Mouse (Mus musculus) stomach, embryonic 14.5 days (tissue): ENCODE measurements around the gene Znrf4. TPM values are rescaled to one million over a fixed set of nuclear protein-coding genes. Genes with fewer than 3 reads are reported as not detected.

ENCODE experiments used
- ATAC-seq: fragments of 200-750 bp; cut with Nextera tagmentation; 2 replicates; pipeline ENCODE4 v1.8.0; 2017; ENCODE audit warnings: low read depth, moderate TSS enrichment; ENCODE audit not compliant: insufficient number of reproducible peaks, insufficient read depth, low FRiP score
- H3K27ac ChIP-seq: fragments of 300-500 bp; sonication (generic); 2 replicates; pipeline ENCODE4 v1.5.1; 2014; ENCODE audit warnings: mild to moderate bottlenecking, low read length, moderate library complexity, mixed read lengths
- H3K27me3 ChIP-seq: fragments of 300-500 bp; sonication (generic); 2 replicates; pipeline ENCODE4 v1.6.1; 2014; ENCODE audit warnings: low read length, control low read depth, mixed read lengths; ENCODE audit not compliant: control insufficient read depth, insufficient read depth
- H3K36me3 ChIP-seq: fragments of 300-500 bp; sonication (generic); 2 replicates; pipeline ENCODE4 v1.6.1; 2014; ENCODE audit warnings: mild to moderate bottlenecking, control low read depth, low read length, moderate library complexity, mixed read lengths; ENCODE audit not compliant: control insufficient read depth, insufficient read depth
- H3K4me1 ChIP-seq: fragments of 300-500 bp; sonication (generic); 2 replicates; pipeline ENCODE4 v1.6.1; 2014; ENCODE audit warnings: low read length, control low read depth, mixed read lengths; ENCODE audit not compliant: control insufficient read depth, insufficient read depth
- H3K4me2 ChIP-seq: fragments of 300-500 bp; sonication (generic); replicated peaks from 2 replicates; pipeline ENCODE4 v1.6.1; 2014; ENCODE audit warnings: low read depth, low read length, control low read depth
- H3K4me3 ChIP-seq: fragments of 300-500 bp; sonication (generic); 2 replicates; pipeline ENCODE4 v1.5.1; 2014; ENCODE audit warnings: low read depth, low read length, control low read depth
- H3K9ac ChIP-seq: fragments of 300-500 bp; sonication (generic); replicated peaks from 2 replicates; pipeline ENCODE4 v1.6.1; 2014; ENCODE audit warnings: low read depth, mild to moderate bottlenecking, control low read depth, low read length, moderate library complexity, mixed read lengths
- H3K9me3 ChIP-seq: fragments of 300-500 bp; sonication (generic); 2 replicates; pipeline ENCODE4 v1.6.1; 2016; ENCODE audit warnings: low read depth, low read length, control low read depth; ENCODE audit not compliant: control insufficient read depth
- WGBS: fragments of 180-500 bp; shearing (Covaris S2); extraction: QIAGEN DNeasy Blood & Tissue Kit; methylation state at CpG from one replicate; pipeline ENCODE4 v1.1.7; 2014; 5-methylcytosine and 5-hydroxymethylcytosine counted together
- polyA plus RNA-seq: library from polyadenylated mRNA; unstranded; fragments of >200 nt; fragmentation: Nextera tagmentation; extraction: Ambion mirVana; gene quantifications from 2 replicates; pipeline ENCODE4 v1.2.1, GENCODE M21; 2014

Gene Znrf4
- polyA plus RNA-seq, 1 experiment from 2014 or later = not detected

DNA sequence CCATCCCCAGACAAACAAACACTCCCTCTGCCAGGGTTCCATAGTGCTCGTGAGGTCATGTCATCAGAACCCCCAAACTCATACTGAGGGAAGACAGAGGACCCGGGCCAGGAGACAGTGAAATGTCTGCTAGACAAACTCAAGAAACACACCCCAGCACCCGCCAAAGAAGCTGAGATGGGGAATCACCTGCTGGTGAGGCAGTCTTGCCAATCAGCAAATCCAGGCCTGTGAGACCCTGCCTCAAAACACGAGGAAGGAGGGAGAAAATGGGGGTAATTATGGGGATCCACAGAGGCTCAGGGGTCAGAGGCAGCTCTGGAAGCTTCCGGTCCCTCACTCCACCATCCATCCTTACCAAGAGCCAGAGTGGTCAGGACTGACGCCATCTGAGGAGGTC is 45.5 kb downstream of the Znrf4 start:
- H3K4me3 ChIP-seq = no peak overlapping the region
- no peak overlapping the region for H3K27ac ChIP-seq
- H3K9ac ChIP-seq = no peak overlapping the region
- H3K4me1 ChIP-seq = peaks cover 51% of the 10 kb centered on the region
- no peak for ATAC-seq
- H3K9me3 ChIP-seq = no peaks in the 10 kb centered on the region
- H3K27me3 ChIP-seq = no peaks in the 10 kb centered on the region
- 65% methylated on average over 6 of the region's 6 CpGs for WGBS
- no peaks in the 10 kb centered on the region for H3K36me3 ChIP-seq
- H3K4me2 ChIP-seq = no peak overlapping the region

DNA sequence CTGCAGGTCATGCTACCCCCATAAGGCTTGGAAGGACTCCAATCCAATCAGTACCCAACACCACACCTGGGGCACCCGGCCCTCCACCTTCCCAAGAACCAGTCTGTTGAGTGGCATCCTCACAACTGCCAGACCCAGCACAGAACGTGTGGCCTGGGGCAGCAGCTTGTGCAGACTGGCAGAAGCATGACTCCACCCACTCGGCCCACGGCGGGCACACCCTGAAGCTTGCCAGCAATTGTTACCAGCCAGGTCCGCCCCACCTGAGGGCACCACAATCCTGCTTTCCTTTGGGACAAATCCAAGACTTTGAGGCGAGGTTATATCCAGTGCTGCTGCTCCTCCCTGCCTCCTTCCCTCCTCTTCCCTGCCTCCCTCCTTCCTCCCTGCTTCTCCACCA is 47.4 kb downstream of the Znrf4 start:
- H3K4me2 ChIP-seq = no peak overlapping the region
- peaks cover 48% of the 10 kb centered on the region for H3K4me1 ChIP-seq
- 79% methylated on average over 7 of the region's 7 CpGs for WGBS
- no peak for ATAC-seq
- H3K27me3 ChIP-seq = no peaks in the 10 kb centered on the region
- H3K9me3 ChIP-seq = no peaks in the 10 kb centered on the region
- no peaks in the 10 kb centered on the region for H3K36me3 ChIP-seq
- H3K4me3 ChIP-seq = no peak overlapping the region
- no peak overlapping the region for H3K9ac ChIP-seq
- H3K27ac ChIP-seq = no peak overlapping the region

DNA sequence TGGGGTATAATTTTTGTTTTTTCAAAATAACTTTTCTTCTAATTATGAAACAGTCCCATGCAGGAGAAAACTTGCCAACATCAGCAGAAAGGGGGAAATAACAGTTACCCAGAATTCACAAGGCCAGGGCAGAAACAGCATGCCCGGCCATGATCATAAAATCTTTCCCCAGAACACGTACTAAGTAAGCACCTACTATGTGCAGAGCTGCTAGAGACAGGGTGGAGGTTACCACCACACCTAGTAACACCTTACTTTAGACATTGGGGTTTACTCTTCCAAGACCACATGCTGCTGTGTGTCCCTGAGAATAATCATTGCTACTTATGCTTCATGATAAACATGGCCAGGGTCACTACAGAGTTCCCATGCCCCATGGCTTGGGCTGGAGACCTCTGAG is 47.9 kb downstream of the Znrf4 start:
- Histone ChIP-seq H3K36me3 (no peaks in the 10 kb centered on the region), H3K27ac (no peak overlapping the region), H3K9me3 (no peaks in the 10 kb centered on the region), H3K4me1 (peaks cover 48% of the 10 kb centered on the region), H3K4me2 (no peak overlapping the region), H3K27me3 (no peaks in the 10 kb centered on the region), H3K9ac (no peak overlapping the region), H3K4me3 (no peak overlapping the region)
- no peak for ATAC-seq
- 90% methylated on average over 2 of the region's 2 CpGs for WGBS

DNA sequence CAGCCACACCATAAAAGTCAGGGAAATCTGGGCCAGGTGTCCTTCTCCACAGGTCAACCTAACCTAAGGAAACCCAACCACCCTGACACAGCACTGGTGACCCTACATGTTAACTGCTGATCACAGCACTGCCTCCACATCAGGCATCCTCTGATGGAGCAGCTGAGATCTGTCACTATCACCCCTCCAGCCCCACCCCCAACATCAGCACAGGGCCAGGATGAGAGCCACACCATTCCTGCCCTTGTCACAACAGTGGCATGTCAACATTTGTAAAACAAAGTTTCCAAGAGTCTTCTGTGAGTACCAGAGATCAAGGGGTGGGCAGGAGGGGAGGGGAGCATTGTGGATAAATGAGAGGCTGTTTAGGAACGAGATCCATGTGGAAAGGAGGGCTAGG is 48.7 kb downstream of the Znrf4 start:
- ATAC-seq = no peak
- Histone ChIP-seq H3K4me1 (peaks cover 47% of the 10 kb centered on the region), H3K36me3 (no peaks in the 10 kb centered on the region; the same call in 1 of the 2 replicates), H3K4me2 (peak overlapping the region; percentile 83), H3K27me3 (no peaks in the 10 kb centered on the region), H3K9ac (peak overlapping the region; percentile 28; the same call in 1 of the 2 replicates), H3K4me3 (peak overlapping the region; percentile 58; the same call in 1 of the 2 replicates), H3K9me3 (no peaks in the 10 kb centered on the region), H3K27ac (peak overlapping the region; percentile 93)
- 20% methylated on average over 1 of the region's 1 CpGs for WGBS

DNA sequence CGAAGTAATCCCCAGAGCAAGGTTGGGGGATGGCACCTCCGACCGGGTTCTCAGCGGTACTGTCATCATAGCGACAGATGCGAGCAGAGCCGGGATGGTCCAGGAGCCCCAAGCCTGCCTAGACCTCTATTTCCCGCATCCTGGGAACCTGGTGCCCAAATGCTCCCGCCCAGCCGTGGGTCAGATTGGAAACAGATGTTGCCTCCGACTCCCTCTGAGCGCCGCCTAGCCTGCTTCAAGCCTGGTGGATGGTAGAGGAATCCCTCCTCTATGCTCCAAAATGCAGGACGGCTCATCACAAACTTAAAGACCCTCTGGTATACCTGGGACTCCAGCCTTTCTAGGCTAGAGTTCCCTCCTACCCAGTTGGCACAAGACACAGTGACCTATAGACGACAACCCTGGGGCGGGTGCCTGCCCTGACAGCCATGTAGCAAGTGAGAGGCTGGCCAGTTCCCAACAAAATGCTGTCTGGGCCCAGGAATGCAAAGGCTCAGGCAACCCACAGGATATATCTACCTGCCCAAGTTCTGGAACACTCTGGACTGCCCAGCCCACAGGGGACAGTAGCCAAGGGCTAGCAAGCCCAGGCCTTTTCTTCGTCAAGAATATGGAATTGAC is 49.3 kb downstream of the Znrf4 start:
- peaks cover 42% of the 10 kb centered on the region for H3K4me1 ChIP-seq
- H3K9ac ChIP-seq = peak overlapping the region; percentile 33; the same call in 1 of the 2 replicates
- WGBS = 3% methylated on average over 17 of the region's 17 CpGs
- H3K4me3 ChIP-seq = peak overlapping the region; percentile 58
- H3K27ac ChIP-seq = peak overlapping the region; percentile 93
- ATAC-seq = no peak
- H3K9me3 ChIP-seq = no peaks in the 10 kb centered on the region
- H3K4me2 ChIP-seq = peak overlapping the region; percentile 83
- H3K36me3 ChIP-seq = peaks cover 3% of the 10 kb centered on the region; the same call in 1 of the 2 replicates
- no peaks in the 10 kb centered on the region for H3K27me3 ChIP-seq

DNA sequence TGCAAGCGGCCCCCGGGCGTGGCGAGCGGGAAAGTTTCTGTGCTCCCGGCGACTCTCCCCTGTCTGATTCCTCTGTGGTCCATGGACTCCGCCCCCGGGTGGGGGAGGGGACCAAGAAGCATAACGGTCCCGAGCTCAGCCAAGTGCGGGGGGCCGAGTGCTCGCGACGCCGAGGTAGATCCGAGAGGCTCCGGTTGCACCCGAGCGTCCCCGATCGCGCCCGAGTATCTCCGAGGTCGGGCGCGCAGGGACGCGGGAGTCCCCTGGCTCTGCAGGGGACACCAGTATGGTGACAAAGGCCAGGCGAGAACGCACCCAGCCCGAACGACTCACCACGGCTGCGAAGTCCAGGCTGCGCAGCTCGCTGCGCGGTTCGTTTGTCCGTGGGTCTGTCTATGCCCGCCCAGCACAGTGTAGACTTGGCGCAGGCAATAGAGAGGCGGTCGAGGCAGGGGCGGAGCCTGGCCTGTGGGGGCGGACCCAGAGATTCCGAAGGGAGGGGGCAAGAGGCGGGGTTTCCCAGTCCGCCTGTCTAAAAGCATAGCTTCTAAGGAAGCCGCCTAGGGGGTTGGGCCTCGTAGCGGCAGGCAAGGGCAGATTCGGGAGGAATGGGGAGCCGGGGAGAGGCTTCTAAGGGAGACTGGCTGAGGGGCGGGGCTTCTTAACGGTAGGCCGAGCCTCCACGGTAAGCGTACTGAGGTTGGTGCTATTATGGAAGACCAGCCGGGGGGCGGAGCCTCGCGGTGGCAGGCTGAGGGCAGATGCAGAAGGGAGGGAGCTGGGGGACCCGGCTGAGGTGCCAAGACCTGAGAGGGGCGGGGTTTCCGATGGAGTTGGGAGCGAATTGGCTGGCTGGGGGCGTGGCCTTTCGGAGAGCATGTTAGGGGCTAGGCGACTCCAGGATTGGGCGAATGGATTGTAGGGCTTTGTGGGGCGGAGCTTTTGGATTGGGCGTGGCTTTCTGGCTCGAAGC is 50.2 kb downstream of the Znrf4 start:
- under 1% methylated on average over 77 of the region's 77 CpGs for WGBS
- peak; percentile 92 for ATAC-seq
- Histone ChIP-seq H3K27me3 (no peaks in the 10 kb centered on the region), H3K27ac (peak overlapping the region; percentile 93), H3K4me1 (peaks cover 37% of the 10 kb centered on the region), H3K36me3 (peaks cover 8% of the 10 kb centered on the region; the same call in 1 of the 2 replicates), H3K9ac (peak overlapping the region; percentile 71), H3K4me2 (peak overlapping the region; percentile 83), H3K9me3 (no peaks in the 10 kb centered on the region), H3K4me3 (peak overlapping the region; percentile 58)

Other genes starting within 250 kb of the Znrf4 start
- 7.0 and 8.1 TPM in 2 replicates for gene Ticam1, start 235.6 kb downstream of the Znrf4 start, polyA plus RNA-seq
- 70.1 and 76.6 TPM in 2 replicates for gene Plin3, start 219.6 kb downstream of the Znrf4 start, polyA plus RNA-seq
- not detected in 2 replicates for gene Arrdc5, start 212.1 kb downstream of the Znrf4 start, polyA plus RNA-seq
- 77.6 and 85.2 TPM in 2 replicates for gene Uhrf1, start 209.1 kb downstream of the Znrf4 start, polyA plus RNA-seq
- 28.9 and 34.9 TPM in 2 replicates for gene Kdm4b, start 186.4 kb downstream of the Znrf4 start, polyA plus RNA-seq
- gene Ptprs, start 35.9 kb downstream of the Znrf4 start, polyA plus RNA-seq = 111 and 115 TPM in 2 replicates
- 11.9 and 13.1 TPM in 2 replicates for gene Gm20219, start 42.0 kb upstream of the Znrf4 start, polyA plus RNA-seq
- 62.8 and 73.5 TPM in 2 replicates for gene Safb2, start 72.2 kb upstream of the Znrf4 start, polyA plus RNA-seq
- gene Safb, start 72.4 kb upstream of the Znrf4 start, polyA plus RNA-seq = 75.4 and 86.5 TPM in 2 replicates
- gene 2410015M20Rik, start 97.3 kb upstream of the Znrf4 start, polyA plus RNA-seq = 259 and 261 TPM in 2 replicates
- 2,224 and 2,447 TPM in 2 replicates for gene Rpl36, start 101.0 kb upstream of the Znrf4 start, polyA plus RNA-seq
- 49.3 and 51.3 TPM in 2 replicates for gene Lonp1, start 114.5 kb upstream of the Znrf4 start, polyA plus RNA-seq
- gene Catsperd, start 115.7 kb upstream of the Znrf4 start, polyA plus RNA-seq = 0.46 and 0.73 TPM in 2 replicates
- gene Ranbp3, start 160.9 kb upstream of the Znrf4 start, polyA plus RNA-seq = 86.5 and 94.9 TPM in 2 replicates
- gene Ndufa11, start 205.3 kb upstream of the Znrf4 start, polyA plus RNA-seq = 444 and 502 TPM in 2 replicates
- gene Vmac, start 205.6 kb upstream of the Znrf4 start, polyA plus RNA-seq = 31.3 and 31.7 TPM in 2 replicates
- 14.1 and 14.4 TPM in 2 replicates for gene Nrtn, start 245.1 kb upstream of the Znrf4 start, polyA plus RNA-seq